Mouse (Mus musculus): Measurements from ENCODE around the gene Spats2.
A peak's percentile ranks its signal among the peaks of the same experiment; 100 is the strongest.

DNA sequence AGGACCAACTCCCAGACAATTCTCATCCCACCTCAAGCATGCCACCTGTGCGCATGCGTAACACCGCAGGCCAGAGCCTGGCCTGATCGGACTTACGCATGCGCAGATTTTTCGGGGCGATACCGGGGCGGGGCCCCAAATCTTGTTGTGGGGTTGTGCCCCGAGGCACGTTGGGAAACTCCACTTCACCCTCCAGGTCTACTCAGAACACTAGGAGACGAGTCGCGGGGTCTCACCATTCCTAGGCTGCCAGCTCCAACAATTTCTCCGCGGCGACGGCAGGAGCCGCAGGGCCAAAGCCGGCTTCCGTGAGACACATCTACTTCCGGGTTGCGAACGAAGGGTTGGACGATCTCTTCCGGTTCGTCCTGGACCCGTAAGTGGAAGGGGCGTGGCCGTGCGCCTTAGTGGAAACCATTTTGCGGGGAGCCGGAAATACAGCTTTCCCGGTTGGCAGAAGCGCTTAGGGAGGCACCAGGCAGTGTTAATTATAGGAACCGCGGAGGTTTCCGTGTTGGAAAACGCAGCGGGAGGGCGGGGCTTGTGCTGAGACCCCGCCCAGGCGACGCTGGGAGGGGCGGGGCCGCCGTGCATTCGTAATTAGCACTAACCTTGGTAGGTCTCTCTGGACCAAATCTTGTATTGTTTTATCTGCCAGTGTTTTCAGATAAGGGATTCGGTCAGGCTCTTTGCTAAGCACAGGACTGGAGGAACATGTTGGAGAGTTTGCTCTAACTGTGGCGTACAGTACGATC is 126.1 kb downstream of the Spats2 start, which contains the start of gene Mcrs1:
- no peak; the same call in 1 of the 2 replicates for TF ChIP-seq CTCF (IDR thresholded peaks at IDR 0.05; ENCODE audit: low read depth)
- peak; percentile 86 for TF ChIP-seq EP300 (optimal IDR thresholded peaks at IDR 0.05)
